Mouse (Mus musculus) CH12.LX (cell line): ENCODE data around the gene Bmp6.

Source experiments
- CHD2 ChIP-seq: IDR thresholded peaks from 2 replicates; pipeline ENCODE4 v1.6.1; 2011; ENCODE audit warnings: low read length, improper control_type of control experiment
- CTCF ChIP-seq, 2 experiments: IDR thresholded peaks in 1 of 2; conservative IDR thresholded peaks in 1 of 2; 2 replicates each; pipeline ENCODE4 v1.5.1; 2011 to 2012; ENCODE audit warnings: low read depth in 2 of 2, low read length in 2 of 2, improper control_type of control experiment in 1 of 2, inconsistent platforms in 1 of 2, mild to moderate bottlenecking in 1 of 2, moderate library complexity in 1 of 2
- KAT2A ChIP-seq: IDR thresholded peaks from 2 replicates; pipeline ENCODE4 v1.6.1; 2012; ENCODE audit warnings: low read length, improper control_type of control experiment, inconsistent platforms; ENCODE audit not compliant: insufficient replicate concordance
- POLR2A ChIP-seq: IDR thresholded peaks from 2 replicates; pipeline ENCODE4 v1.6.1; 2011; ENCODE audit warnings: low read depth, mild to moderate bottlenecking, improper control_type of control experiment, low read length
- USF1 ChIP-seq: IDR thresholded peaks from 2 replicates; pipeline ENCODE4 v1.6.1; 2014; ENCODE audit warnings: low read depth, mild to moderate bottlenecking, inconsistent platforms, low read length, improper control_type of control experiment

GRCm38 (mm10) chr13:38353420-38354255, 8.7 kb downstream of the Bmp6 start:
- no peak for TF ChIP-seq POLR2A
- TF ChIP-seq CHD2, result no peak
- TF ChIP-seq CTCF (conservative IDR thresholded peaks at IDR 0.05 in 1 of 2, IDR thresholded peaks at IDR 0.05 in 1 of 2; ENCODE audit: low read depth in 2 of 2, low read length in 2 of 2), result no peak
- no peak for TF ChIP-seq KAT2A
- no peak for TF ChIP-seq USF1
